ENCODE assay signal across 26 mouse cellular contexts in the genomic region with DNA sequence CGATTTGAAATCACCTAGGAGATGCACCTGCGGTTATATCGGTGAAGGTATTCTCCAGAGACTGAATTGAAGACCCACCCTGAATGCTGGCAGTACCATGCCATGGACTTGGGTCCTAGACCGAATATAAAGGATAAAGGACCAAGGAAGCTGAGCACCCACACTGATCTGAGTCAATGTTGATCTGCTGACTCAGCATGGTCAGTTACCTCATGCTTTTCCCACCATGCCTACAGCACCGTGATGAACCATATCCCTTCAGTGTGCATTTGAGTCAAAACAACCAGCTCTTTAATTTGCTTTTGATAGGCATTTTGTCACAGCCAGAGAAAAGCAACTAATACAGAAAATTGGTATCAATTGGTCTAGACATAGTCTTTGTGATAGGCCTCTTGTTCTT.
"Had no signal": no experiment of that assay in that cellular context is flagged by ENCODE, and none has a peak within 500 bp of the region (broad histone marks: within the 10 kb centered on the region; RNA-seq: fewer than 3 reads in every experiment).

No protein-coding gene starts in this region.

- DNase-seq: gastrocnemius, adult 2 months; gastrocnemius, postnatal 10 days; gastrocnemius, postnatal 25 days; heart, adult 18-20 months; heart, postnatal 10 days; heart, postnatal 4 days; kidney, adult 18-20 months; kidney, adult 8-10 months; kidney, postnatal 10 days; kidney, postnatal 25 days; kidney, postnatal 4 days; liver; liver, embryonic 13.5 days had no signal

- H3K27ac ChIP-seq: gastrocnemius, adult 2 months; heart, embryonic 10.5 days; hindbrain, embryonic 10.5 days; hindbrain, embryonic 12.5 days; hindbrain, embryonic 14.5 days; layer of hippocampus, adult 2 months; left cerebral cortex, adult 2 months; limb, embryonic 10.5 days; limb, embryonic 12.5 days; liver, embryonic 13.5 days had no signal

- H3K27me3 ChIP-seq: heart, embryonic 12.5 days; hindbrain, embryonic 12.5 days; limb, embryonic 12.5 days; liver, embryonic 13.5 days had no signal

- H3K9ac ChIP-seq: heart, embryonic 12.5 days; hindbrain, embryonic 12.5 days; hindbrain, embryonic 14.5 days; limb, embryonic 12.5 days; liver, embryonic 13.5 days had no signal

- H3K36me3 ChIP-seq: heart, embryonic 10.5 days; hindbrain, embryonic 10.5 days; hindbrain, embryonic 12.5 days; liver, embryonic 13.5 days had no signal

- H3K4me1 ChIP-seq: heart, embryonic 10.5 days; heart, embryonic 12.5 days; hindbrain, embryonic 10.5 days; hindbrain, embryonic 12.5 days; limb, embryonic 12.5 days; liver, embryonic 13.5 days had no signal

- ATAC-seq: hindbrain, embryonic 16.5 days; inflammation-experienced regulatory T-cells, adult 6 months; intestine, embryonic 16.5 days had no signal

- H3K4me3 ChIP-seq: gastrocnemius, adult 2 months; heart, embryonic 10.5 days; heart, embryonic 12.5 days; hindbrain, embryonic 10.5 days; hindbrain, embryonic 12.5 days; layer of hippocampus, adult 2 months; left cerebral cortex, adult 2 months; limb, embryonic 10.5 days; limb, embryonic 12.5 days; liver, embryonic 13.5 days had no signal

- H3K4me2 ChIP-seq: heart, embryonic 12.5 days; hindbrain, embryonic 12.5 days; hindbrain, embryonic 14.5 days; limb, embryonic 12.5 days; liver, embryonic 11.5 days; liver, embryonic 13.5 days had no signal

- H3K9me3 ChIP-seq: heart, embryonic 10.5 days; heart, embryonic 12.5 days; hindbrain, embryonic 10.5 days; hindbrain, embryonic 12.5 days; limb, embryonic 10.5 days; limb, embryonic 12.5 days; liver, embryonic 13.5 days had no signal
